Mouse (Mus musculus): ENCODE measurements around the gene Ckmt2. TPM values are rescaled to one million over a fixed set of nuclear protein-coding genes. Genes with fewer than 3 reads are reported as not detected.
A peak's percentile ranks its signal among the peaks of the same experiment; 100 is the strongest.

Gene Ckmt2
- polyA plus RNA-seq, 1 experiment = not detected

GRCm38 (mm10) chr13:91809476-91809875 is 67.2 kb downstream of the Ckmt2 start:
- WGBS = 41% methylated on average over 2 of the region's 2 CpGs

GRCm38 (mm10) chr13:91807874-91808575 is 68.7 kb downstream of the Ckmt2 start:
- peak; percentile 29 for DNase-seq
- H3K27ac ChIP-seq (ENCODE audit: insufficient read depth, low read length) = peak overlapping the region; percentile 89
- no peaks in the 10 kb centered on the region for H3K27me3 ChIP-seq (ENCODE audit: control insufficient read depth, insufficient read depth, low read length)
- TF ChIP-seq CTCF (IDR thresholded peaks at IDR 0.05; ENCODE audit: borderline replicate concordance, insufficient read depth, low read depth, low read length) (no peak), POLR2A (IDR thresholded peaks at IDR 0.05; ENCODE audit: borderline replicate concordance, insufficient read depth, low read length) (no peak)
- WGBS = 18% methylated on average over 20 of the region's 20 CpGs
- H3K4me1 ChIP-seq (ENCODE audit: control insufficient read depth, insufficient read depth, low read length) = no peaks in the 10 kb centered on the region
- peak overlapping the region; percentile 93 for H3K4me3 ChIP-seq (replicated peaks; ENCODE audit: insufficient read depth, low read depth, low read length)

More at GRCm38 (mm10) chr13:91809476-91809875, 67.2 kb downstream of the Ckmt2 start:
- TF ChIP-seq POLR2A (IDR thresholded peaks at IDR 0.05; ENCODE audit: borderline replicate concordance, insufficient read depth, low read length) (no peak), CTCF (IDR thresholded peaks at IDR 0.05; ENCODE audit: borderline replicate concordance, insufficient read depth, low read depth, low read length) (no peak; the same call in 1 of the 2 replicates)
- H3K4me1 ChIP-seq (ENCODE audit: control insufficient read depth, insufficient read depth, low read length) = no peaks in the 10 kb centered on the region
- no peak overlapping the region for H3K27ac ChIP-seq (ENCODE audit: insufficient read depth, low read length)
- H3K27me3 ChIP-seq (ENCODE audit: control insufficient read depth, insufficient read depth, low read length) = no peaks in the 10 kb centered on the region
- no peak overlapping the region for H3K4me3 ChIP-seq (replicated peaks; ENCODE audit: insufficient read depth, low read depth, low read length)
- DNase-seq = peak in 1 of 2 experiments; percentile 13

GRCm38 (mm10) chr13:91807155-91807839 is 69.4 kb downstream of the Ckmt2 start, which contains the start of gene Zcchc9:
Zcchc9 (minus strand) TSS chr13:91807705.
- WGBS = under 1% methylated on average over 50 of the region's 50 CpGs
- no peaks in the 10 kb centered on the region for H3K27me3 ChIP-seq (ENCODE audit: control insufficient read depth, insufficient read depth, low read length)
- peak; percentile 92 to 94 for DNase-seq
- peak within 1 kb of the TSS; percentile 89 for H3K27ac ChIP-seq (ENCODE audit: insufficient read depth, low read length)
- no peaks in the 10 kb centered on the region for H3K4me1 ChIP-seq (ENCODE audit: control insufficient read depth, insufficient read depth, low read length)
- peak within 1 kb of the TSS; percentile 93 for H3K4me3 ChIP-seq (replicated peaks; ENCODE audit: insufficient read depth, low read depth, low read length)
- no peak; the same call in 1 of the 2 replicates for TF ChIP-seq CTCF (IDR thresholded peaks at IDR 0.05; ENCODE audit: borderline replicate concordance, insufficient read depth, low read depth, low read length)
- peak; percentile 97 for TF ChIP-seq POLR2A (IDR thresholded peaks at IDR 0.05; ENCODE audit: borderline replicate concordance, insufficient read depth, low read length)

Other genes with a start within 250 kb of the Ckmt2 start
- 0.18 and 0.27 TPM in 2 replicates for gene Acot12, start 135.4 kb downstream of the Ckmt2 start, polyA plus RNA-seq (2012; rRNA removed)
- 15.6 and 17.0 TPM in 2 replicates for gene Zcchc9, start 69.2 kb downstream of the Ckmt2 start, polyA plus RNA-seq (2012; rRNA removed)